Mouse (Mus musculus): ENCODE data around the gene Ube2h. TPM values are rescaled to one million over a fixed set of nuclear protein-coding genes. Genes with fewer than 3 reads are reported as not detected.
"Not testable (repeated sequence)": the region's sequence is repeated elsewhere in the genome, so short reads cannot be mapped to it uniquely, and the experiment has no call there.

The Ube2h gene
- polyA plus RNA-seq, 1 experiment from 2014 or later: 34.2 TPM

GRCm38 (mm10) chr6:30230246-30230645 lies 74.1 kb downstream of the Ube2h start:
- no peaks in the 10 kb centered on the region for H3K9me3 ChIP-seq
- H3K4me1 ChIP-seq (replicated peaks): no peaks in the 10 kb centered on the region
- no peaks in the 10 kb centered on the region for H3K27me3 ChIP-seq (ENCODE audit: insufficient read depth, poor library complexity, severe bottlenecking)
- no peak overlapping the region for H3K27ac ChIP-seq
- DNase-seq (ENCODE audit: low spot score): no peak
- WGBS: 87% methylated on average over 7 of the region's 7 CpGs
- H3K36me3 ChIP-seq: peaks cover 36% of the 10 kb centered on the region
- no peak overlapping the region for H3K4me3 ChIP-seq

- H3K4me1 ChIP-seq (replicated peaks): no peaks in the 10 kb centered on the region
- H3K36me3 ChIP-seq: peaks cover 37% of the 10 kb centered on the region
- no peaks in the 10 kb centered on the region for H3K9me3 ChIP-seq
- H3K4me3 ChIP-seq: no peak overlapping the region
- no peak overlapping the region for H3K27ac ChIP-seq
- H3K27me3 ChIP-seq (ENCODE audit: insufficient read depth, poor library complexity, severe bottlenecking): no peaks in the 10 kb centered on the region
- no peak for DNase-seq (ENCODE audit: low spot score)
- WGBS: 86% methylated on average over 2 of the region's 2 CpGs
Observed at GRCm38 (mm10) chr6:30228921-30229320, 75.4 kb downstream of the Ube2h start.

- no peaks in the 10 kb centered on the region for H3K9me3 ChIP-seq
- 68% methylated on average over 5 of the region's 5 CpGs for WGBS
Observed at GRCm38 (mm10) chr6:30228353-30228752, 76.0 kb downstream of the Ube2h start.

GRCm38 (mm10) chr6:30226971-30227700 lies 77.2 kb downstream of the Ube2h start:
- no peak for DNase-seq (ENCODE audit: low spot score)
- Histone ChIP-seq H3K4me1 (replicated peaks) (no peaks in the 10 kb centered on the region), H3K36me3 (peaks cover 25% of the 10 kb centered on the region), H3K27me3 (ENCODE audit: insufficient read depth, poor library complexity, severe bottlenecking) (no peaks in the 10 kb centered on the region), H3K9me3 (no peaks in the 10 kb centered on the region), H3K27ac (no peak overlapping the region), H3K4me3 (no peak overlapping the region)
- WGBS: 90% methylated on average over 7 of the region's 7 CpGs

More at GRCm38 (mm10) chr6:30228353-30228752, 76.0 kb downstream of the Ube2h start:
- no peak overlapping the region for H3K4me3 ChIP-seq
- DNase-seq (ENCODE audit: low spot score): no peak
- H3K27ac ChIP-seq: no peak overlapping the region
- no peaks in the 10 kb centered on the region for H3K4me1 ChIP-seq (replicated peaks)
- peaks cover 33% of the 10 kb centered on the region for H3K36me3 ChIP-seq
- no peaks in the 10 kb centered on the region for H3K27me3 ChIP-seq (ENCODE audit: insufficient read depth, poor library complexity, severe bottlenecking)

GRCm38 (mm10) chr6:30224693-30225092 lies 79.6 kb downstream of the Ube2h start:
- Histone ChIP-seq H3K9me3 (no peaks in the 10 kb centered on the region), H3K36me3 (peaks cover 35% of the 10 kb centered on the region), H3K4me3 (no peak overlapping the region), H3K27me3 (ENCODE audit: insufficient read depth, poor library complexity, severe bottlenecking) (no peaks in the 10 kb centered on the region), H3K4me1 (replicated peaks) (no peaks in the 10 kb centered on the region), H3K27ac (no peak overlapping the region)
- no peak for DNase-seq (ENCODE audit: low spot score)
- WGBS: 93% methylated on average over 1 of the region's 1 CpGs

- DNase-seq (ENCODE audit: low spot score): no peak
- Histone ChIP-seq H3K27ac (no peak overlapping the region), H3K36me3 (peaks cover 54% of the 10 kb centered on the region), H3K27me3 (ENCODE audit: insufficient read depth, poor library complexity, severe bottlenecking) (no peaks in the 10 kb centered on the region), H3K9me3 (no peaks in the 10 kb centered on the region), H3K4me3 (no peak overlapping the region), H3K4me1 (replicated peaks) (no peaks in the 10 kb centered on the region)
- 94% methylated on average over 1 of the region's 1 CpGs for WGBS
Observed at GRCm38 (mm10) chr6:30222321-30222720, 82.0 kb downstream of the Ube2h start.

- Histone ChIP-seq H3K27ac (no peak overlapping the region), H3K4me3 (no peak overlapping the region), H3K36me3 (peaks cover 48% of the 10 kb centered on the region), H3K9me3 (no peaks in the 10 kb centered on the region), H3K4me1 (replicated peaks) (no peaks in the 10 kb centered on the region), H3K27me3 (ENCODE audit: insufficient read depth, poor library complexity, severe bottlenecking) (no peaks in the 10 kb centered on the region)
- WGBS: 89% methylated on average over 3 of the region's 3 CpGs
- no peak for DNase-seq (ENCODE audit: low spot score)
Observed at GRCm38 (mm10) chr6:30217581-30217980, 86.8 kb downstream of the Ube2h start.

GRCm38 (mm10) chr6:30212468-30212867 lies 91.9 kb downstream of the Ube2h start:
- 94% methylated on average over 8 of the region's 8 CpGs for WGBS
- H3K4me3 ChIP-seq: no peak overlapping the region
- no peak for DNase-seq (ENCODE audit: low spot score)
- H3K27me3 ChIP-seq (ENCODE audit: insufficient read depth, poor library complexity, severe bottlenecking): no peaks in the 10 kb centered on the region
- H3K4me1 ChIP-seq (replicated peaks): peaks cover 4% of the 10 kb centered on the region; the same call in 1 of the 2 replicates
- peaks cover 20% of the 10 kb centered on the region for H3K36me3 ChIP-seq
- H3K9me3 ChIP-seq: no peaks in the 10 kb centered on the region
- no peak overlapping the region for H3K27ac ChIP-seq

- no peak for DNase-seq (ENCODE audit: low spot score)
- no peak overlapping the region for H3K27ac ChIP-seq
Observed at GRCm38 (mm10) chr6:30211641-30212455, 92.5 kb downstream of the Ube2h start.

GRCm38 (mm10) chr6:30210788-30211187 lies 93.6 kb downstream of the Ube2h start:
- Histone ChIP-seq H3K27me3 (ENCODE audit: insufficient read depth, poor library complexity, severe bottlenecking) (no peaks in the 10 kb centered on the region), H3K27ac (no peak overlapping the region), H3K4me1 (replicated peaks) (peaks cover 6% of the 10 kb centered on the region), H3K4me3 (no peak overlapping the region), H3K36me3 (peaks cover 18% of the 10 kb centered on the region), H3K9me3 (no peaks in the 10 kb centered on the region)
- peak; percentile 78 for DNase-seq (ENCODE audit: low spot score)
- WGBS: 31% methylated on average over 5 of the region's 5 CpGs

More at GRCm38 (mm10) chr6:30211641-30212455, 92.5 kb downstream of the Ube2h start:
- H3K9me3 ChIP-seq: no peaks in the 10 kb centered on the region
- H3K36me3 ChIP-seq: peaks cover 20% of the 10 kb centered on the region
- H3K27me3 ChIP-seq (ENCODE audit: insufficient read depth, poor library complexity, severe bottlenecking): no peaks in the 10 kb centered on the region
- 84% methylated on average over 16 of the region's 16 CpGs for WGBS
- H3K4me1 ChIP-seq (replicated peaks): peaks cover 4% of the 10 kb centered on the region; the same call in 1 of the 2 replicates
- H3K4me3 ChIP-seq: no peak overlapping the region

- H3K4me1 ChIP-seq (replicated peaks): peaks cover 16% of the 10 kb centered on the region
- no peaks in the 10 kb centered on the region for H3K9me3 ChIP-seq
- H3K4me3 ChIP-seq: no peak overlapping the region
- no peaks in the 10 kb centered on the region for H3K27me3 ChIP-seq (ENCODE audit: insufficient read depth, poor library complexity, severe bottlenecking)
- no peak overlapping the region for H3K27ac ChIP-seq
- peaks cover 8% of the 10 kb centered on the region; the same call in 1 of the 2 replicates for H3K36me3 ChIP-seq
- no peak for DNase-seq (ENCODE audit: low spot score)
- 52% methylated on average over 4 of the region's 4 CpGs for WGBS
Observed at GRCm38 (mm10) chr6:30208844-30209243, 95.5 kb downstream of the Ube2h start.

GRCm38 (mm10) chr6:30205587-30206202 lies 98.6 kb downstream of the Ube2h start:
- WGBS: 5% methylated on average over 30 of the region's 30 CpGs
- H3K27ac ChIP-seq: 0 out of 2 replicates have a peak overlapping the region, but pooled peaks have one; percentile 36

GRCm38 (mm10) chr6:30205180-30205538 lies 99.2 kb downstream of the Ube2h start:
- peaks cover 16% of the 10 kb centered on the region for H3K4me1 ChIP-seq (replicated peaks)
- H3K4me3 ChIP-seq; H3K36me3 ChIP-seq; H3K9me3 ChIP-seq; DNase-seq (ENCODE audit: low spot score); H3K27me3 ChIP-seq (ENCODE audit: insufficient read depth, poor library complexity, severe bottlenecking): not testable (repeated sequence)
- 81% methylated on average over 6 of the region's 6 CpGs for WGBS
- peak overlapping the region; percentile 77 for H3K27ac ChIP-seq

More at GRCm38 (mm10) chr6:30205587-30206202, 98.6 kb downstream of the Ube2h start:
- Histone ChIP-seq H3K4me3 (peak overlapping the region; percentile 40), H3K36me3 (no peaks in the 10 kb centered on the region), H3K27me3 (ENCODE audit: insufficient read depth, poor library complexity, severe bottlenecking) (no peaks in the 10 kb centered on the region), H3K9me3 (no peaks in the 10 kb centered on the region), H3K4me1 (replicated peaks) (peaks cover 16% of the 10 kb centered on the region)
- DNase-seq (ENCODE audit: low spot score): peak; percentile 83
